Mouse (Mus musculus) left cerebral cortex, postnatal 25 days (tissue): ENCODE measurements around the gene Fam110c. TPM values are rescaled to one million over a fixed set of nuclear protein-coding genes. Genes with fewer than 3 reads are reported as not detected.
"Not testable (repeated sequence)": the region's sequence is repeated elsewhere in the genome, so short reads cannot be mapped to it uniquely, and the experiment has no call there.

ENCODE experiments used
- DNase-seq, 2 experiments: peaks; one replicate each; pipeline ENCODE4 v3.0.0; 2022; ENCODE audit warnings: low spot score in 2 of 2, mixed read lengths in 1 of 2
- intact Hi-C: fragments of 180-260 bp; cut with DNase I; formaldehyde crosslinking; loops from one replicate; pipeline ENCODE4 v1.15.1; 2025
- total RNA-seq, 2 experiments: library from RNA; stranded (reverse); gene quantifications; 2 replicates each; pipeline ENCODE4 v1.2.3; 2021

Fam110c gene
- not detected for total RNA-seq

DNA sequence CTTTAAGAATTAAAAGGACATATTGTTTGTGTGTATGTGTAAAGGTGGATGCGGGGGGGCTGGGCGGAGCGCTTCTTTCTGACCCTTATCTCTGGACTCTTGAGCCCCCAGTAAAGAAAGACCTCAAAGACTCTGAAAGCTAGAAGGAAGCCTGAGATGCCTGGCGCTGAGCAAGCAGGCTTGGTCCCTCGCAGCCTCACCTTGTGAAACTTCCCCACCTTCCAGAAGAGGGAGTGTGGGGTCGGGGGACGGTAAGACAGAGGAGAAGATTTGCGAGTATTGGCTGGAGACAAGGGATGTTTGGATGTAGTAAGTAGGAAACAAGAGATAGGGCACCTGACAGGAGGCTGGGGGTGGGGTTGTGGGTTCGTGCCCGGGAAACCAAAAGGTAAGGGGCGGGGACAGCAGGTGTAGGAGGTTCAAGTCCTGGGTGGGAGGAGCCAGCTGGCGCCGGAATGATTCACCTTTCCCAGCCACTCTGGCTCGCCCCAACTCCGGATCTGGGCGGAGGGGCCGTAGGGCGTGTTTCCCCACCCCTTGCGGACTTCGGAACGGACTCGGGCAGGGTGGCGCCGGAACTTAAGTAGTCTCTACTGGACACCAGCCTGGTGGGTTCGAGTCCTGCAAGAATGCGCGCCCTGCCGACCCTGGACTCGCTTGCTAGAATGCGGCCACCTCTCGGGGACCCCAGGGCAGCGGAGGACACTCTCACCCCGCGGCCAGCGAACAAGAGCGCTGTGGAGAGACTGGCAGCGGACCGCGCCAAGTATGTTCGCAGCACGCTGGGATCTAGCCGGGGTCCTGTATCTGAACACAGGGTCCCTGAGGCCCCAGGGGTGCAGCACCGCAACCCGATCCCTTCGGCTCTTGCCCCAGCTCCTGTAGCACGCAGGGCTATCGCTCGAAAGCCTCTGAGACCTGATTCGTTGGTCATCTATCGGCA is at the start of gene Fam110c:
Fam110c (plus strand) TSS at position 450 of the 943 bp plus-strand sequence.
- no peak for DNase-seq
- intact Hi-C loops: no loop called here

DNA sequence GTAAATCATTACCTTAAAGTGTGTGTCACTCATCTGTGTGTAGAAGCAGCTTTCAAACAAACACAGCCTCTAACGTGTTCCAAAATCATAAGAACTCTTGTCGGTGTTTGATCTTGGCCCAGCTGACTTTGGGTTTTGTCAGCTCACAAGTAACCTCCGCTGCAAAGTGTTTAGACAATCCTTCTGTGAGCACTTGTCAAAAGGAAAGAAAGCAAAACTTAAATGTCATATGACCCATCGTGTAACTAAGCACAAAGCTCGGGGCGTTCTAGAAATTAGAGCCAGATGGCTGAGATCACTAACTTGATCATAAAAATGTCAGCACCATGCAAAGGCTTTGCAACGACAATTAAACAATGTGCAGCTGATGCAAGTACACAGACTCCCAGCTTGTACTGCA is 47.2 kb upstream of the Fam110c start:
- no peak for DNase-seq
- intact Hi-C loops: no loop called here

DNA sequence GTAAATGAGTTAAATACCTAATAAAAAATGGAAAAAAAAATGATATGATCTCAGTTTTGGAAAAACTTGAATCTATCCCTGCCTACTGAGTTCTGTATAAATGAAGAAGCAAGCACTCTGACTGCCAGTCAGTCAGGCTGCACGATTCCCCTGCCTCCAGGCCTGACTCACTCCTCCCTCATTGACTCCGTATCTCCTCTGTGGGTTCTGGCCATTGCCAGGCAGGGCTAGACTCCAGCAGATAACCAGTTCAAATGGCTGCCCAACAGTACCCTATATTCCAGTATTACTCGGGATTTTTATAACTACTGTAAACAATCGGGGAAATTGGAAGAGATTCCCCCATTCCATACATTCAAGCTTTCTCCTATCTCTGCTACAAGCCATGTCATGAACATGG is 21.6 kb upstream of the Fam110c start:
- intact Hi-C loops: no loop called here

DNA sequence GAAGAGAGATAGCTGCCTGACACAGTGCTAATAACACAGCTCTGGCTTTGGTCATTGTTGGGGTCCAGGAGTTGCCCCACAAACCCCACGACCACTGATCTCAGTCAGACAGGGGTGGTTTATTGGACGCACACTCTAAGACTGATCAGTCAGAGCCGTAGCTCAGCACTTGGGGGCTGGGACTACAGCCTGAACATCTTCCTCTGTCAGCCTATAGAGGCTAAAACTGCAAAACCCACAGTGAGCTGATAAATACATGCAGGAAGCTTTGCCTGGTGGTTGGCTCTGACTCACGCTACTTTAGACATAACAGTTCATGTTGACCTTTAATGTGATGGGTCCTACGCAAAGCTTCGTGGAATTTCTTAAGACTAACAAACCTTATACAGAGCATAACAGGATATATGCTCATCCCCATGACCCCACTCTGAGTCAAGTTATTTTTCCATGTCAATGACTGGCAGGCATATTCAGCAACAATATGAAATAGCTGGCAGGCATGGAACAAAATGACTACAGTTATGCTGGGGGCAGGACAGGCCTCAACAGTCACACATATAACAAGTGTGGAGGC is 17.3 kb upstream of the Fam110c start:
- intact Hi-C loops: no loop called here
- no peak for DNase-seq

More for the DNA sequence above, 21.6 kb upstream of the Fam110c start:
- DNase-seq: no peak

DNA sequence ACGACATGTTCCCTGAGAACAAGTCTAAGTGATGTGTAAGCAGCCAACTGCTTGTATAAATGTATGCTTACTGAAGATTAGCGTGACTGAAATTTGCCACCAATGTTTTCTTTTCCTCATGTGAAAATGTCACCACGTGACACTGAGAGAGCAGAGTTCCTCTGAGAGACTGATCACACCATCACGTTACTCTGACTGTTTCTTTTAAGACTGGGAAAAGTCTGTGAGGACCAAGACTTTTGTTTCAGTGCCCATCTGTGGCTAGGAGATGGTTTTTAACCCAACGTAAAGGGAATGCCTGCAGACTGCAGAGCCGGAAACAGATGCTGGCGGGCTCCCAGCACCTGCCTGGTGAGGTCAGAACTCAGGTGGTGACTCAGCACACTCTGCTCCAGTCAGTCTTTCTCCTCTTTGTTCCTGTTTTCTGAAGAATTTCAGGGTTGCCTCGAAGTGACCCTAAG is 14.2 kb upstream of the Fam110c start:
- intact Hi-C loops: no loop called here
- no peak for DNase-seq

DNA sequence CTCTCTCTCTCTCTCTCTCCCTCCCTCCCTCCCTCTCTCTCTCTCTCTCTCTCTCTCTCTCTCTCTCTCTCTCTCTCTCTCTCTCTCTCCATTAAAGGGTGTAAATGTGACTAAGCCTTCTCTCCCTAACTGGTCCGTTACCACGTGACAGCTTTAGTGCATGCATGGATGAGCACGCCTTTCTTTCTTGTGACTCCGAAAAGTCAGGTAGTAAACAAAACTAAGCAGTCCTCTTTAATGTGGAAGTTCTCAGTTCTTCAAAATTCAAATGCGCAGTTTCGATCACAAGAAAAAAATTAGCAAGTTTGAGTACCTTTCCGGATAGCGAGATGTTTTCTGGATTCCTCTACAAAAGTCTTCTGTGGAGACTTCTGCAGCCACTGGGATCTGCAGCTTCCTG is 13.4 kb upstream of the Fam110c start:
- DNase-seq: no peak
- intact Hi-C loops: no loop called here

DNA sequence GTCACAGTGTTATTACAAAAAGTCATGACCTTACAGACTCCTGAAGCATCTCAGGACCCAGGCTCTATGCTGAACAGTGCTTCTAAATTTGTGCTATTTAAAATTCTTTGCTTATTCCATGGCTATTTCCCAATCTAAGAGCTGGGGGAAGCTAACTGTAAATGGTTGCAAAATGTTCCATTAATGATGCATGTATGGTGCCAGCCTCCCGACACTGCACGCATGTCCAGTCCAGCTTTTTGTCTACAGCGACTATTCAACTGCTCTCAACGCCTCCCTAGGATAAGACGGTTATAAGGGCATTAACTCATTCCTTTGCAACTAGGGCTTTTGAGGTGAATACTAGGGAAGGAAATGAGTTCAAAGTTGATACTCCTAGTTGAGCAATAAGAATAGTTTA is 2.4 kb upstream of the Fam110c start:
- intact Hi-C loops: no loop called here
- no peak for DNase-seq

DNA sequence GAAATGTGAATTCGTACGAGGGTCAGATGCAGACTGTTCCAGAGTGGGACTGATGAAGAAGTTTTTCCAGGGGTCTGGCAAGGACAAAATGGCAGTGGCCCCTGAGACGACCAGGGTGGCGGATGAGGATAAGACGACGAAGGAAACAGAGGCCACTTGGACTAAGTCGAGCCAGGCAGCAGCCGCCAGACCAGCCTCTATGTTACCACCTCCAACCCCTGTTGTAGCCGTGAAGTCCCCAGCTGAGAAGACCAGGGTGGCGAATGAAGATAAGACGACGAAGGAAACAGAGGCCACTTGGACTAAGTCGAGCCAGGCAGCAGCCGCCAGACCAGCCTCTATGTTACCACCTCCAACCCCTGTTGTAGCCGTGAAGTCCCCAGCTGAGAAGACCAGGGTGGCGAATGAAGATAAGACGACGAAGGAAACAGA is 710 bp downstream of the Fam110c start:
- DNase-seq, intact Hi-C loops: not testable (repeated sequence)

DNA sequence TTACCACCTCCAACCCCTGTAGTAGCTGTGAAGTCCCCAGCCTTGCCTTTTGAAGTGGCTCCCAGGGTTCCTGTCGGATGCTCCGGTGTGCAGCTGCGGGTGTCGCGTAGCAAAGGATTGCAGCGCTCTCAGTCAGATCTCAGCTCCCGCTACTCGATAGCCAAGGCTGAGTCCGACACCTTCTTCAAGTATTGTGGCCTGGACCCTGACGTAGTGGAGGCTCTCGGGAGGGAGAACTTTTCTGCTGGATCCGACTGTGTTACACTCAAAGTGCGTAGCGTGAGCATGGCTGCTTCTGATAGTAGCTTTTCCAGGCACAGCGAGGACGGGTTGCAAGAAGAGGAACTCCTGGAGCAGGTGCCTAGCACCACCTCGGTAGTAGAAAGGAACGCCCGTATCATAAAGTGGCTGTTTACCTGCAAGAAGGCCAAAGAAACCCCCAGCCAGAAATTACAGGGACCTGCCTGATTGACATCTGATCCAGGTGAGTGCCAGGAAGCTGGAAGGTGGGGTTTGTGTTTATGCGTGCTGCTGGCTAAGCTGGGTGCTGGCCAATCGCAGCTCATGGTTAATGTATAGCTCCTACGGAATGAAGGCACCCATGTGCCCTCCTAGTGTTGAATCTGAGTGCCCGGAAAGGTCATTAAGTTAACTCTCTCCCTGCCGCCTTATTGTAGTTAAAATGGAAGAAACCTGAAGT is 1.3 kb downstream of the Fam110c start:
- intact Hi-C loops: no loop called here
- peak; percentile 6 to 10 for DNase-seq

DNA sequence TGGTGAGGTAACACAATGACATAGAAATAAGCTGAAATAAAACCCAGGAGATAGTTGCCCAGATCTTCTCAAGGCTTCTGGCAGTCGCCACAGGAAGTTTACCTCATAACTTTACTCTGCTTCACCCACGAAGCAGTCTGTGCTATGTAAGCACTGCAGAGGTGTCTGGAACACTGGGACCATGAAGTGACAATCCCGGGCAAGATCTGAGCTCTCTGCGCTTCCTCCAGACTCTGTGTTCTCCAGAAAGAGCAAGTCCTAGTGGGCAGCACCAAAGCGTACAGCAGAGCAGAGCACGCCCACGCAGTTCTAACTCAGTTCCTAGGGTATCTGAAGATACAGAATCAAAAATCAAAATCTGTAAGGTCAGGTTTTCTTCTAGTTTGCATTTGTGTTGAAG is 3.4 kb downstream of the Fam110c start:
- intact Hi-C loops: no loop called here

DNA sequence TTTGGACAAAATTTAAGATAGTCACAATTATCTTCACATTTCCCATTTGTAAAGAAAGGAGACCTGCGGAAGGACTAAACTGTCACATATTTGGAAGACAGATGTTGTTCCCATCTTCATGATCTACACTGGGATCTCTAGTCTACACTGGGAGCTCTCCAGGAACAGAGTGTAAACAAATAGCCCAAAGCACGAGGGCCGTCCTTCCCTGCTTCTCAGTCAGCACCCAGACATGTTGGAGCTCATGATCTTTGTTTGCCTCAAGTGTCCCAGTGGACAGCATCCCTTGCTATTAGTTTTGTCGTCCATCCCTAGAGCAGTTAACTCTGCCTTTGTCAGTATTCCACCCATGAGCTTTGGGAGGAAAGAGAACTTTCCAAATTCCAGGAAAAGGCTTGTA is 4.4 kb downstream of the Fam110c start:
- intact Hi-C loops: no loop called here
- no peak for DNase-seq

More for the DNA sequence above, 3.4 kb downstream of the Fam110c start:
- DNase-seq: peak in 1 of 2 experiments; percentile 5

DNA sequence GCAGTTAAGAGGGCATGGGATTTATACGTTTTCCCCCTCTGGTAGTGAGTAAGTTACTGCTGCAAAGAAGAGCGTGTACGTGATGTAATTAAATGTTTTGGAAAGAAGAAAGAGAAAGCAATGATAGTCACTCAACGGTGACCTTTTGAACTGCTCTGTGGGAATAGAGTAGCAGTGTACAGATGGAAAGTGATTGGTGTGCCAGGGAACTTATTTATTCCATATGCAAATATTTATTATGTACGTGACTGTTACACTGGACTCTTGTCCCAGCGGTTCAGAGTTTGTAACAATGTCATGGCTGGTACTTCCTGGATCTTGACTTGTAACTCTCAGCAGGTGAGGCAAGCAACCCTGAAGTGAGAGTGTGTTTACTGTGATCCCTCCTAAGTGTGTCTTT is 6.7 kb downstream of the Fam110c start:
- no peak for DNase-seq
- intact Hi-C loops: no loop called here

DNA sequence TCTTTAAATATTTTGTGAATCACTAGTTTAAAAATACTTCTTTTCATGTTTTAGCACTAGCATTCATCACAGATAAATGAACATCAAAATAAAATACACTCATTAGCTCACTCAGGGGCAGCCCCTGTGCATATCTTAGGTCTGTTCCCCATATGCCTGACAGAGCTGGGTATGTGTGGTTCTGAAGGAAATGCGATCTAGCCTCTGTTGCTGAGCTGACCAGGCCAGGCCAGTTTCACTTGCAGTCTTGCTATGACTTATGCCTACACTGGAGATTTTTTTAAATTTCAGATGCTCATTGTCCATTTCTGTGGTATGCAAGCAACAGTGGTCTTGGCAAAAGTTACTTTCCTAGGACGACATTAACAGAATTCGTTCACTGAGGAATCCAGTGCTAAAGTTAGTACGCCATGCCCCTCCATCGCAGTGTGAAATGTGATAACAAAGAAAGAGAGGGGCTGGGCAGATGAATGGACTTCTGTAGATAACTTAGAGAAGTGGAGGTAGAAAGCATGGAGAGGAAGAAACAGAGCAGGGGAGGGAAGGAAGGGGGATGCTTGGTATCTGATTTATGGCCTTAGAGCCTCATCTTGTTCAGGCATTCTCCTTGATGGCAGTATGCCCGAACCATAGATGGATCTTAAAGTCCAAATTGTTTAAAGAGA is 7.4 kb downstream of the Fam110c start:
- no peak for DNase-seq
- intact Hi-C loops: no loop called here

DNA sequence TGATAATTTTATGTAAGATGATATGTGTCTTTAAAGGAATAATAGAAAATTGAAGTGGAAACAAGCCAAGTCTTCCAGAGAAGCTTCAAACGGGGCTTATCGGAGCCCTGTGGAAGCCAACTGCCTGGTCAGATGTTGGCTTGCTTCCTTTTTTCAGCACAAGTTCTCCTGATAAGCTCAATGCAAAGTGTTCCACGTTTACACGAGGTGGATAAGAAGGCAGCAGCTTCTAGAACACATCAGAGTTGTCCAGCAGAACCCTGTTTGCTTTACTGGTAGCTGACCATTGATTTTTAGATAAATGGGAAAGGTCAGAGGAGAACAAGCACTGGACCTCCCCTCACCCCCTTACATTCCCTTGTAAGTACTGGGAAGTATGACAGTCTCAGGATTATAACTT is 9.3 kb downstream of the Fam110c start:
- intact Hi-C loops: no loop called here
- no peak for DNase-seq

DNA sequence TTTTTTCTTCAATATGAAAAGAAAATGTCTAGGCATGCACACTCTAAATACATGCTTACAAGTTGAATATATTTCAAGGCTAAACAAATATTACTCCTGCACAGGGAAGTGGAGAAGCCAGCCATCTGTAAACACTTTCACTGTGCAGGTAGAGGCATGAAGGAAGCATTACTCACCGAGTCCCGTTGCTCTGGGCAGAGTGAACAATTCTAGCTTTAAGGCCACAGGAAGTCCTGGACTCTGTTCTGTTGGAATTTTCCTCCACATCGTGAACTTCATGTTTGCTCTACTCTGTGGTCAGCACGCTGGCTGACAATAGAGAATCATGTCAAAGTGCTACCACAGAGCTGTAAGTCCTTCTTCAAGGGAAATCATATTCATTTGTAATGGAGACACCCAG is 9.7 kb downstream of the Fam110c start:
- intact Hi-C loops: no loop called here
- no peak for DNase-seq

DNA sequence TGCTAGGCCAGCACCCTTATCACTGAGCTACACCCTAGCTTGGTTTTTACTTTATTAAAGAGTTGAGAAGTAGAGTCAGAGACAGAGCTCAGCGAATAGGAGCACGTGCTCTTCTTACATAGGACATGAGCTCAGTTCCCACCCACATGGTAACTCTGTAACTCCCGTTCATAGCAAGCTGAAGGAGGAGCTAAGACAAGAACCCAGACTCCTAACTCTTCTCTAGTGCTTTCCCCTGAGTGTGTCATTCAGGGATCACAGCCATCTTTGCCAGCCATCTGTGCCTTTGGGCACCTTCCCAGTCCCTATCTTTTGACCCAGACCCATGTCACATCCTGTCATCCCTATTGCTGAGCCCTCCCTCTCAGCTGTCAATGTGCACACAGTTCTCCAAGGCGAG is 13.4 kb downstream of the Fam110c start:
- intact Hi-C loops: no loop called here
- DNase-seq: no peak

DNA sequence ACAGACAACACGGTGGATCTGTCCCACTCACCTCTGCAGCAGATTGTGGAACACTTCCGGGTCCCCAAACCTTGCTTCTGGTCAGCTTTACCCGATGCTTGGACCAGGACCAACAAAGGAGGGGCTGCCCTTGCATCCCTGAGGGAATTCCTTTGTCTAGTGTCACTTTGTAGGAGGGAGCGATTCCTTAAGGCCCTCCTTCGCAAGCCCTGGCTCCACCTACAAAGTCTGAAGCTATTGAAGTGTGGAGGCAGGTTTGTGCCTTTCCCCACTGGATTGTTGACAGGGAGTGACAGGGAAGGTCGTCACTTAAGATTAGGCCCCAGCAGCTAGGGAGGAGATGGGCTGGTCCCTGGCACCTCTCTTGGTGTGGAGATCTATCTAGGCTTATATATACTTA is 16.7 kb downstream of the Fam110c start:
- intact Hi-C loops: no loop called here
- DNase-seq: no peak

DNA sequence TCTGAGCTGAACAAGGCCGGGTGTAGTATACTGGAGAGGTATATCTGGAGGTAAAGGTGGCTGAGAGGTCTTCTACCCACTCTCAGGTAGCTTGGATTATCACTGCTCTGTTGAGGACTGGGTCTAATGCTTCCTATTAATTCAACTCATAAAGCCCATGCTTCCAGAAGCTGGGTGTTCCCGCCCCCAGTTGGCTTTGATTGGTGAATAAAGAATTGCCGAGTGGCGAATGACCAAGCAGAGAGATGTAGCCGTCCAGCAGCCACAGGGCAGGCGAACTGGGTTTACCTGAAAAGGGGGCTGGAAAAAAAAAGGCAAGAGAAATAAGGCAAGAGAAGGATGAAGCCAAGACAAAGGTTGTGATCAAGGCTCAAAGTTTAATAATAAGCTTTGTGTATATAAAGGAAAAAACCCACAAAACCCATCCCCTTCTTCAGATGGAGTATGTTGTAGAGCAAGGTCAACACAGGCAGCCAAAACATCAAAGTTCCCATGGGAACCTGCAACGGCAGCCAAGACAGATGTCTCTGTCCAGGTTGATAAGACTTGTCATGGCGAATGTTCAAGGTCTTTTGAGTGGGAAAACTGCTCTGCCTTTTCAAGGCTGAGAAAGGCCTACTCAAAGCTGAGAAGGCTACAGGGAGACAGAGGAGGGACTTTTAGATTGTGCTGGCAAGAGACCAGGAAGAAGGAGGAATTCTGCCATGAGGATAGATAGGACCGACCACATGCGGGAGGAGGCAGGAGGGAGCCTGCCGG is 17.4 kb downstream of the Fam110c start:
- intact Hi-C loops: no loop called here
- no peak for DNase-seq

DNA sequence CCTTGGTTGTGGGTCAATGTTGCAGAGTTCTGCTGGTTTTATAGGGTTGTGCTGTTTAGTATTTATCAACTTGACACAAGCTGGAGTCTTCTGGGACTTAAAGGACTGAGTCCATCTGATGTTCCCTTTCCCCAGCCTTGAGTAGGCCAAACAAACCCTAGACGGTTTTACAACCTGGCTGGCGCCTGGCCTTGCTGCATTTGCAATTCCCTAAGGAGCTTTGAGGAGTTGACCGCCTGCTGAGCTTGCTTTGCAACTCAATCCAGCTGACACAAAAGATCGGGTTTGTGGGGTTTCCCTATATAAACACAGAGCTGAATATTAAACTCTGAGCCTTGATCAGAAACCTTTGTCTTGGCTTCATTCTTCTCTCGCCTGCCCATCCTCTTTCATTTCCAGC is 18.8 kb downstream of the Fam110c start:
- intact Hi-C loops: no loop called here

More for the DNA sequence above, 18.8 kb downstream of the Fam110c start:
- no peak for DNase-seq
